Mouse (Mus musculus) testis, adult 2 months (tissue): ENCODE measurements at regions not wholly inside any gene's neighbourhood (a gene's known extent, or its start where the extent isn't known, plus 50 kb on each side); places are given as distances from the start of the nearest gene placed in this dataset.

Source experiments
- CTCF ChIP-seq: fragments of 200-500 bp; IDR thresholded peaks from 2 replicates; pipeline ENCODE4 v1.5.1; 2012; ENCODE audit warnings: low read depth, mild to moderate bottlenecking, inconsistent platforms, low read length, moderate library complexity; ENCODE audit not compliant: control insufficient read depth, insufficient read depth, insufficient replicate concordance
- POLR2A ChIP-seq: fragments of 200-500 bp; IDR thresholded peaks from 2 replicates; pipeline ENCODE4 v1.6.1; 2012; ENCODE audit warnings: low read depth, mild to moderate bottlenecking, inconsistent platforms, low read length, moderate library complexity; ENCODE audit not compliant: control insufficient read depth

GRCm38 (mm10) chr3:147347278-147348039, 495.3 kb downstream of the Ttll7 start:
- TF ChIP-seq POLR2A: no peak
- TF ChIP-seq CTCF: no peak
